Comparison of ENCODE assay signal across 8 mouse cellular contexts in the genomic region with DNA sequence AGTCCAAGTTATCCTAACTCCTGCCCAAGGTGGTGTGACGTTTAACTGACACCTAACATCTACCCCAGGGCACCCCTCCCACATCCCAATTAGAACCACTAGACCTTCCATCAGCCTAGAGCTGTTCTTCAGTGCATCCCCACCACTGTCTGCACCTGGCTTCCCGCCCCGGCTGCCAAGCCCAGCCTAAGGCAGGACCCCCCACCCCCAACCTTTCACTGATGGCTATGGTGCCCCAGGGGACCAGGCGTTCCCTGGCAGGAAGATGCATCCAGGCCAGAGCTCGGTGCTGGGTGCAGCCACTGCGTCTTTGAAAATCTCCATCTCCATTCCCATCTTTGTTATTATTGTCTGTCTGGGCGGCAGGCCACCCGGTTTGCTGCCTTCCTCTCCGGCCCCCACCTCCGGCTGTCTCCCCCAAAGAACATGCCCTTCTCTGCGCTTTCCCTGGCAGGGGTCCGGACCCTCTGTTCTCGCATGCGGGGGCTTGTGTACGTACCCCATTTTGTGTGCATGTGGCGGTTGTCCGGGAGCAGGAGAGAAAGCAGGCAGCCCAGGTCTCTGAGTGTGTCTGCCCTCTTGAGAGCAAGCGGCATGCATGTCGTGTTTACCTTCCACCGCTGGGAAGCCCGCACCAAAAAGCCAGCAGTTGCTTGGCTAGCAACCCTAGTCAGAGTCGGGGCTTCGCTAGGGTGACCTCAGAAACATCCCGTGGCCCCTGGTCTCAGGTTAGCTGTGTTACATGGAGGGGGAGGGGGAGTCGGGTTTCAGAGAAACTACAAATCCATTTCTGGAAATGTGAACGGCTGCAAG.
A peak's percentile ranks its signal among the peaks of the same experiment; 100 is the strongest.
DNase-seq lines count a peak whose midpoint lies in the region; ATAC-seq and TF ChIP-seq lines count a peak whose summit lies in the region.

No protein-coding gene starts in this region.

- peaks cover 31% of the 10 kb centered on the region for H3K79me3 ChIP-seq in C2C12 (ENCODE audit: low read depth)

- ATAC-seq in forebrain, embryonic 12.5 days (ENCODE audit: low FRiP score) = 0 out of 2 replicates have a peak, but pooled peaks have one; percentile 3
- ATAC-seq in liver, embryonic 14.5 days (ENCODE audit: insufficient read depth) = no peak
- ATAC-seq in stomach, embryonic 14.5 days (ENCODE audit: insufficient number of reproducible peaks, insufficient read depth, low FRiP score, low read depth) = no peak

- H3K4me3 ChIP-seq in C2C12 (ENCODE audit: insufficient read depth, poor library complexity, severe bottlenecking) = peak overlapping the region; percentile 2
- H3K4me3 ChIP-seq in forebrain, embryonic 12.5 days (replicated peaks) = peak overlapping the region; percentile 75
- no peak overlapping the region for H3K4me3 ChIP-seq in liver, embryonic 14.5 days (ENCODE audit: insufficient read depth in 1 of 2, low read depth in 2 of 2, low read length in 2 of 2)
- peak overlapping the region; percentile 86 for H3K4me3 ChIP-seq in stomach, embryonic 14.5 days (ENCODE audit: low read depth, low read length)

- H3K27me3 ChIP-seq in C2C12 (ENCODE audit: control insufficient read depth, insufficient read depth, insufficient read length) = no peaks in the 10 kb centered on the region
- no peaks in the 10 kb centered on the region for H3K27me3 ChIP-seq in forebrain, embryonic 12.5 days
- peaks cover 36% of the 10 kb centered on the region for H3K27me3 ChIP-seq in liver, embryonic 14.5 days (ENCODE audit: control insufficient read depth, insufficient read depth, low read length)
- H3K27me3 ChIP-seq in stomach, embryonic 14.5 days (ENCODE audit: control insufficient read depth, insufficient read depth, low read length) = no peaks in the 10 kb centered on the region

- intact Hi-C loops in heart, postnatal 10 days (cut with DNase I) = no loop called here

- H3ac ChIP-seq in C2C12 (ENCODE audit: control insufficient read depth, insufficient read length, low read depth) = no peak overlapping the region

- peak; percentile 96 for DNase-seq in heart, adult 11 months
- no peak for DNase-seq in heart, postnatal 10 days
- DNase-seq in liver, embryonic 14.5 days (ENCODE audit: low read depth in 3 of 3, low spot score in 3 of 3) = no peak
- no peak for DNase-seq in c-Kit-positive CD71-positive TER-119-positive erythroid progenitor cells, embryonic 14.5 days (ENCODE audit: low spot score)
- no peak for DNase-seq in cerebellum, adult 11 months

- H3K79me2 ChIP-seq in C2C12 (ENCODE audit: control insufficient read depth, insufficient read depth) = peaks cover 65% of the 10 kb centered on the region

- peak overlapping the region; percentile 50; the same call in 1 of the 2 replicates for H3K27ac ChIP-seq in forebrain, embryonic 12.5 days
- H3K27ac ChIP-seq in liver, embryonic 14.5 days = no peak overlapping the region
- peak overlapping the region; percentile 39; the same call in 1 of the 2 replicates for H3K27ac ChIP-seq in stomach, embryonic 14.5 days (ENCODE audit: low read length)

- TF ChIP-seq CTCF in C2C12 (IDR thresholded peaks at IDR 0.05; ENCODE audit: control insufficient read depth, insufficient read depth, insufficient read length) = no peak
- no peak for TF ChIP-seq CTCF in liver, embryonic 14.5 days (IDR thresholded peaks at IDR 0.05; ENCODE audit: low read depth)

- H3K9me3 ChIP-seq in forebrain, embryonic 12.5 days = no peaks in the 10 kb centered on the region
- H3K9me3 ChIP-seq in liver, embryonic 14.5 days (ENCODE audit: control insufficient read depth, low read length) = no peaks in the 10 kb centered on the region
- no peaks in the 10 kb centered on the region for H3K9me3 ChIP-seq in stomach, embryonic 14.5 days (ENCODE audit: control insufficient read depth, low read depth, low read length)

- H3K4me2 ChIP-seq in forebrain, embryonic 12.5 days = peak overlapping the region; percentile 91
- H3K4me2 ChIP-seq in liver, embryonic 14.5 days (ENCODE audit: low read depth) = peak overlapping the region; percentile 11; the same call in 1 of the 2 replicates
- peak overlapping the region; percentile 96 for H3K4me2 ChIP-seq in stomach, embryonic 14.5 days (replicated peaks; ENCODE audit: low read depth, low read length)

- no peaks in the 10 kb centered on the region for H3K36me3 ChIP-seq in C2C12 (ENCODE audit: control insufficient read depth, insufficient read depth)
- H3K36me3 ChIP-seq in forebrain, embryonic 12.5 days (replicated peaks) = no peaks in the 10 kb centered on the region
- no peaks in the 10 kb centered on the region for H3K36me3 ChIP-seq in liver, embryonic 14.5 days (replicated peaks; ENCODE audit: control insufficient read depth, insufficient read depth, low read depth)
- H3K36me3 ChIP-seq in stomach, embryonic 14.5 days (ENCODE audit: control insufficient read depth, insufficient read depth, low read length) = peaks cover 4% of the 10 kb centered on the region; the same call in 1 of the 2 replicates

- WGBS in forebrain, embryonic 12.5 days = 8% methylated on average over 26 of the region's 26 CpGs
- 35% methylated on average over 26 of the region's 26 CpGs for WGBS in liver, embryonic 14.5 days (ENCODE audit: insufficient replicate concordance)
- WGBS in stomach, embryonic 14.5 days = 11% methylated on average over 26 of the region's 26 CpGs

- TF ChIP-seq EP300 in liver, embryonic 14.5 days (IDR thresholded peaks at IDR 0.05; ENCODE audit: low read depth) = no peak

- peaks cover 57% of the 10 kb centered on the region for H3K4me1 ChIP-seq in forebrain, embryonic 12.5 days
- H3K4me1 ChIP-seq in liver, embryonic 14.5 days (replicated peaks; ENCODE audit: control insufficient read depth in 2 of 2, insufficient read depth in 2 of 2, low read length in 1 of 2) = no peaks in the 10 kb centered on the region
- peaks cover 24% of the 10 kb centered on the region for H3K4me1 ChIP-seq in stomach, embryonic 14.5 days (ENCODE audit: control insufficient read depth, insufficient read depth, low read length)

- peak overlapping the region; percentile 94 for H3K9ac ChIP-seq in forebrain, embryonic 12.5 days
- no peak overlapping the region for H3K9ac ChIP-seq in liver, embryonic 14.5 days (replicated peaks)
- 0 out of 2 replicates have a peak overlapping the region, but pooled peaks have one; percentile 6 for H3K9ac ChIP-seq in stomach, embryonic 14.5 days (replicated peaks; ENCODE audit: low read depth, low read length)

TF ChIP-seq in C2C12, 6 proteins besides CTCF, POLR2A, EP300 and RAD21:
- TF ChIP-seq FOSL1 (IDR thresholded peaks at IDR 0.05; ENCODE audit: insufficient read depth, low read length, poor library complexity, severe bottlenecking) (no peak), MAX (IDR thresholded peaks at IDR 0.05) (no peak), USF1 (IDR thresholded peaks at IDR 0.05; ENCODE audit: low read depth) (no peak), MYOD1 (IDR thresholded peaks at IDR 0.05; ENCODE audit: control insufficient read depth, insufficient read length, low read depth) (no peak), MYOG (IDR thresholded peaks at IDR 0.05; ENCODE audit: control insufficient read depth, extremely low read depth, insufficient read length) (no peak), CEBPB (IDR thresholded peaks at IDR 0.05; ENCODE audit: low read depth) (no peak)

Comparison
In these comparisons a context has a peak if more than half of its experiments do, and no peak if none do; other contexts are left out.
1. H3K4me3 ChIP-seq: peak in C2C12 (single experiment), forebrain, embryonic 12.5 days (single experiment) and stomach, embryonic 14.5 days (single experiment); none in liver, embryonic 14.5 days (0 of 2).
2. H3K4me2 ChIP-seq: peak in every context shown above with its lines; median percentile 96 in stomach, embryonic 14.5 days; 91 in forebrain, embryonic 12.5 days; 11 in liver, embryonic 14.5 days.